Mouse (Mus musculus): ENCODE measurements around the gene Kcnk15. TPM values are rescaled to one million over a fixed set of nuclear protein-coding genes. Genes with fewer than 3 reads are reported as not detected.

Kcnk15 gene
- polyA plus RNA-seq, 1 experiment from 2014 or later, result not detected

GRCm38 (mm10) chr2:163897988-163898535, 44.6 kb downstream of the Kcnk15 start:
- Histone ChIP-seq H3K9me3 (replicated peaks) (no peaks in the 10 kb centered on the region), H3K27me3 (replicated peaks) (peaks cover 11% of the 10 kb centered on the region; the same call in 1 of the 2 replicates), H3K4me1 (replicated peaks) (peaks cover 13% of the 10 kb centered on the region), H3K4me2 (no peak overlapping the region), H3K9ac (no peak overlapping the region), H3K27ac (ENCODE audit: poor library complexity, severe bottlenecking) (no peak overlapping the region), H3K4me3 (no peak overlapping the region), H3K36me3 (no peaks in the 10 kb centered on the region)
- no peak for ATAC-seq (ENCODE audit: insufficient number of reproducible peaks, low FRiP score)
- 71% methylated on average over 7 of the region's 7 CpGs for WGBS

DNA sequence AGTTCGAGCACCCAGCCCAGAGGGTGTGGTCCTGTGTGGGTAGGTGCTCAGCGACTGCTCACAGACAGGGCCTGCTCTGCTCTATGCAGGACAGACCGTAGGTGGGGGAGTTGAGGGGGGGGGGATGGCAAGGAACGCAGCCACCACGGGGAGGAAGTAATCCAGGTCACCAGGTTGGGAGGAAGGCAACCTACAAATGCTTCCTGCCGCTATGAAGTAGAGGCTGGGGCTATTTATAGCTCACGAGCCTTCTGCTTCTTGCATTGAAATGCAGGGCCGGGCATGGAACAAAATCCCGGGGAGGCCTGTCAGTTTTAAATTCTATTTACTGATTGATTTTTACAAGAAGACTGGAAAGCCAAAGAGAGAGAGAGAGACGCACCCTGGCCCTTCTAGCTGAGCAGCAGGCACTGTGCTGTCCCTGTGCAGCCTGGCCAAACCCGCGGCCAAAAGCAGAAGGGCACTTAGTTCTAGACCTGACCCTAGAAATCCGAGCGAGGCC, 46.5 kb downstream of the Kcnk15 start:
- no peak overlapping the region for H3K4me3 ChIP-seq

DNA sequence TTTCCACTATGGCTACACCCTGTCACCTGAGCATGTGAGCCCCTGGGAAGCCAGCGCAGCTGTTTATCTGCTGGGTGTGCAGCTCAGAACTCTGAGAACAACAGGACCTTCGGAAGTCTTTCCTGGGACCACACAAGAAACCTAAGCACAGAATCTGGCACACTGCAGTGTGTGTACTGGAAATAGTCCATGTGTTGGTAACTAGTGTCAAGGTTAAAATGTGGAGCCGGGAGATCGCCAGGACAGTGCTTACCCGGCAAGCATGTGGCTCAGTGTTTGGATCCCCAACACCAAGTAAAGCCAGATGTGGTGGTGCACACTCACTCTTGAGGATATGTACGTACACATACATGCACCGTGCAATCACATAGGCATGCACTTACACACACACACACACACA, 47.6 kb downstream of the Kcnk15 start:
- H3K4me2 ChIP-seq, result no peak overlapping the region
- ATAC-seq (ENCODE audit: insufficient number of reproducible peaks, low FRiP score), result no peak
- H3K36me3 ChIP-seq, result no peaks in the 10 kb centered on the region
- H3K9ac ChIP-seq, result no peak overlapping the region
- H3K4me1 ChIP-seq (replicated peaks), result peaks cover 13% of the 10 kb centered on the region
- H3K27ac ChIP-seq (ENCODE audit: poor library complexity, severe bottlenecking), result no peak overlapping the region
- WGBS, result 76% methylated on average over 7 of the region's 7 CpGs
- no peaks in the 10 kb centered on the region for H3K9me3 ChIP-seq (replicated peaks)
- H3K4me3 ChIP-seq, result no peak overlapping the region
- H3K27me3 ChIP-seq (replicated peaks), result peaks cover 11% of the 10 kb centered on the region; the same call in 1 of the 2 replicates

More for the DNA sequence above, 46.5 kb downstream of the Kcnk15 start:
- 38% methylated on average over 14 of the region's 14 CpGs for WGBS
- Histone ChIP-seq H3K4me2 (peak overlapping the region; percentile 33), H3K9me3 (replicated peaks) (no peaks in the 10 kb centered on the region), H3K27me3 (replicated peaks) (peaks cover 15% of the 10 kb centered on the region; the same call in 1 of the 2 replicates), H3K9ac (no peak overlapping the region; the same call in 1 of the 2 replicates), H3K4me1 (replicated peaks) (peaks cover 13% of the 10 kb centered on the region), H3K27ac (ENCODE audit: poor library complexity, severe bottlenecking) (no peak overlapping the region; the same call in 1 of the 2 replicates), H3K36me3 (no peaks in the 10 kb centered on the region)
- no peak for ATAC-seq (ENCODE audit: insufficient number of reproducible peaks, low FRiP score)

DNA sequence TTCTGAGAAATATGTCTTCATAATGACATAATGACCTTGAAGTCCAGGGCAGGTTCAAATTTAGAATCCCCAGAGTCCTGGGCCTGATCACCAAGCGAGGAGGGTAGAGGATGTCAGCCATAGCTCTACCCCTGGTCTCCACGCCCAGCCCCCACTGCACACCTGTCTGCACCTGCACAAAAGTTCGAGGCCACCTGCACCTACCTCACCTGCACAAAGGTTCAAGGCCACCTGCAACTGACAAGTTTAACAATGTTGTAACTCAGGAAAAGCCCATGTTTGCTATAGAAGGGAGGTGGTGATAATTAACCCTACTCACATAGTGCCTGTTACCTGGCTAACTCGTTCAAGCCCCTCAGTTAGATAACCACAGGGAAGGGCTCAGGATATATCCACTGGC, 49.0 kb downstream of the Kcnk15 start:
- no peak overlapping the region for H3K4me2 ChIP-seq
- no peak overlapping the region for H3K4me3 ChIP-seq
- ATAC-seq (ENCODE audit: insufficient number of reproducible peaks, low FRiP score), result no peak
- H3K9ac ChIP-seq, result no peak overlapping the region
- H3K4me1 ChIP-seq (replicated peaks), result peaks cover 13% of the 10 kb centered on the region
- H3K9me3 ChIP-seq (replicated peaks), result no peaks in the 10 kb centered on the region
- 71% methylated on average over 4 of the region's 4 CpGs for WGBS
- no peaks in the 10 kb centered on the region for H3K36me3 ChIP-seq
- H3K27ac ChIP-seq (ENCODE audit: poor library complexity, severe bottlenecking), result no peak overlapping the region
- peaks cover 11% of the 10 kb centered on the region; the same call in 1 of the 2 replicates for H3K27me3 ChIP-seq (replicated peaks)

GRCm38 (mm10) chr2:163903461-163903860, 50.0 kb downstream of the Kcnk15 start:
- H3K4me3 ChIP-seq, result no peak overlapping the region
- H3K27ac ChIP-seq (ENCODE audit: poor library complexity, severe bottlenecking), result no peak overlapping the region
- peaks cover 11% of the 10 kb centered on the region; the same call in 1 of the 2 replicates for H3K27me3 ChIP-seq (replicated peaks)
- WGBS, result 67% methylated on average over 11 of the region's 11 CpGs
- no peak overlapping the region for H3K4me2 ChIP-seq
- ATAC-seq (ENCODE audit: insufficient number of reproducible peaks, low FRiP score), result no peak
- no peaks in the 10 kb centered on the region for H3K9me3 ChIP-seq (replicated peaks)
- H3K9ac ChIP-seq, result no peak overlapping the region
- peaks cover 13% of the 10 kb centered on the region for H3K4me1 ChIP-seq (replicated peaks)
- no peaks in the 10 kb centered on the region for H3K36me3 ChIP-seq

DNA sequence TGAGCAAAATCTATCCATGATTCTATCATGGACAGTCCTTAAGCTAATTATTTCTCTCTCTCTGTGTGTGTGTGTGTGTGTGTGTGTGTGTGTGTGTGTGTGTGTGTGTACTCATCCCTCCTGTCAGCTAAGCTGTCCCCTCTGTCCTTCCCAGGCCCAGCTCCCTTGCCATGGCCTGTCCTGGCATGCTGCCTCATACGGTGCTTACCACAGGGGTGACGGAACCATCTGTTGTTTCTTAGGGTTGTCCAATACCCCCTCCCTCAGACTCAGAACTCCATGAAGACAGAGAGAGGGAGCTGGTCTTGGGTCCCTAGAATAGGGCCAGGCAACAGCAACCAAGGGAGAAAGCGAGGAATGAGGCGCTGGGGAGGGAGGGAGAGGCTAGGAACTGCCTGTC, 50.9 kb downstream of the Kcnk15 start:
- Histone ChIP-seq H3K27me3 (replicated peaks) (peaks cover 16% of the 10 kb centered on the region), H3K4me1 (replicated peaks) (peaks cover 12% of the 10 kb centered on the region), H3K9me3 (replicated peaks) (no peaks in the 10 kb centered on the region), H3K9ac (no peak overlapping the region), H3K4me2 (no peak overlapping the region), H3K4me3 (no peak overlapping the region), H3K27ac (ENCODE audit: poor library complexity, severe bottlenecking) (no peak overlapping the region), H3K36me3 (no peaks in the 10 kb centered on the region)
- 73% methylated on average over 4 of the region's 4 CpGs for WGBS
- ATAC-seq (ENCODE audit: insufficient number of reproducible peaks, low FRiP score), result no peak

GRCm38 (mm10) chr2:163907131-163907530, 53.7 kb downstream of the Kcnk15 start:
- no peak for ATAC-seq (ENCODE audit: insufficient number of reproducible peaks, low FRiP score)
- 59% methylated on average over 5 of the region's 5 CpGs for WGBS
- Histone ChIP-seq H3K4me2 (no peak overlapping the region), H3K27ac (ENCODE audit: poor library complexity, severe bottlenecking) (no peak overlapping the region), H3K4me3 (no peak overlapping the region), H3K4me1 (replicated peaks) (peaks cover 9% of the 10 kb centered on the region), H3K27me3 (replicated peaks) (peaks cover 37% of the 10 kb centered on the region), H3K9me3 (replicated peaks) (no peaks in the 10 kb centered on the region), H3K9ac (no peak overlapping the region), H3K36me3 (no peaks in the 10 kb centered on the region)

Other genes with a start within 250 kb of the Kcnk15 start
- gene Serinc3, start 208.5 kb upstream of the Kcnk15 start, polyA plus RNA-seq (2016; fragmentation: Nextera tagmentation; extraction: Ambion mirVana), result 67.7 and 76.7 TPM in 2 replicates
- gene Pkig, start 195.3 kb upstream of the Kcnk15 start, polyA plus RNA-seq (2016; fragmentation: Nextera tagmentation; extraction: Ambion mirVana), result 233 and 241 TPM in 2 replicates
- gene Ada, start 103.4 kb upstream of the Kcnk15 start, polyA plus RNA-seq (2016; fragmentation: Nextera tagmentation; extraction: Ambion mirVana), result 3.6 and 3.7 TPM in 2 replicates
- gene Ccn5, start 32.8 kb upstream of the Kcnk15 start, polyA plus RNA-seq (2016; fragmentation: Nextera tagmentation; extraction: Ambion mirVana), result 0.14 and 0.26 TPM in 2 replicates
- gene Rims4, start 65.0 kb downstream of the Kcnk15 start, polyA plus RNA-seq (2016; fragmentation: Nextera tagmentation; extraction: Ambion mirVana), result 0.65 and 0.77 TPM in 2 replicates
- gene Ywhab, start 141.3 kb downstream of the Kcnk15 start, polyA plus RNA-seq (2016; fragmentation: Nextera tagmentation; extraction: Ambion mirVana), result 270 and 271 TPM in 2 replicates
- 0.96 and 1.0 TPM in 2 replicates for gene Pabpc1l, start 171.8 kb downstream of the Kcnk15 start, polyA plus RNA-seq (2016; fragmentation: Nextera tagmentation; extraction: Ambion mirVana)
- gene Stk4, start 216.7 kb downstream of the Kcnk15 start, polyA plus RNA-seq (2016; fragmentation: Nextera tagmentation; extraction: Ambion mirVana), result 22.1 and 23.4 TPM in 2 replicates
- 55.7 and 56.6 TPM in 2 replicates for gene Tomm34, start 217.5 kb downstream of the Kcnk15 start, polyA plus RNA-seq (2016; fragmentation: Nextera tagmentation; extraction: Ambion mirVana)